Mouse (Mus musculus) cerebellum, postnatal 4 days (tissue): ENCODE results near the gene Cntnap2.
"Not testable (repeated sequence)": the region's sequence is repeated elsewhere in the genome, so short reads cannot be mapped to it uniquely, and the experiment has no call there.

Source experiments
- DNase-seq, 2 experiments: peaks; one replicate each; pipeline ENCODE4 v3.0.0; 2022; ENCODE audit warnings: low spot score in 2 of 2, mixed read lengths in 1 of 2

Cntnap2 gene

GRCm38 (mm10) chr6:46240349-46240748 is 1181.2 kb downstream of the Cntnap2 start:
- no peak for DNase-seq

GRCm38 (mm10) chr6:46263171-46263570 is 1204.0 kb downstream of the Cntnap2 start:
- peak in 1 of 2 experiments; percentile 20 for DNase-seq

- DNase-seq: peak in 1 of 2 experiments; percentile 20
Observed at GRCm38 (mm10) chr6:46346946-46347345, 1287.8 kb downstream of the Cntnap2 start.

GRCm38 (mm10) chr6:46361091-46361490 is 1301.9 kb downstream of the Cntnap2 start:
- DNase-seq: no peak

- DNase-seq: peak in 1 of 2 experiments; percentile 38
Observed at GRCm38 (mm10) chr6:46362156-46362555, 1303.0 kb downstream of the Cntnap2 start.

- DNase-seq: no peak
Observed at GRCm38 (mm10) chr6:46398725-46399589, 1339.8 kb downstream of the Cntnap2 start.

GRCm38 (mm10) chr6:46414154-46414553 is 1355.0 kb downstream of the Cntnap2 start:
- DNase-seq: no peak

GRCm38 (mm10) chr6:46414562-46414961 is 1355.4 kb downstream of the Cntnap2 start:
- DNase-seq: no peak

GRCm38 (mm10) chr6:46419827-46420226 is 1360.7 kb downstream of the Cntnap2 start:
- no peak for DNase-seq

- DNase-seq: no peak
Observed at GRCm38 (mm10) chr6:46420349-46420748, 1361.2 kb downstream of the Cntnap2 start.

- no peak for DNase-seq
Observed at GRCm38 (mm10) chr6:46428231-46428630, 1369.1 kb downstream of the Cntnap2 start.

- no peak for DNase-seq
Observed at GRCm38 (mm10) chr6:46450917-46451638, 1391.9 kb downstream of the Cntnap2 start.

GRCm38 (mm10) chr6:46472683-46473082 is 1413.5 kb downstream of the Cntnap2 start:
- DNase-seq: no peak

- DNase-seq: no peak
Observed at GRCm38 (mm10) chr6:46484392-46484791, 1425.2 kb downstream of the Cntnap2 start.

- no peak for DNase-seq
Observed at GRCm38 (mm10) chr6:46502786-46503185, 1443.6 kb downstream of the Cntnap2 start.

GRCm38 (mm10) chr6:46512841-46513240 is 1453.7 kb downstream of the Cntnap2 start:
- DNase-seq: no peak

GRCm38 (mm10) chr6:46537586-46537985 is 1478.4 kb downstream of the Cntnap2 start:
- not testable (repeated sequence) for DNase-seq

GRCm38 (mm10) chr6:46563470-46563869 is 1504.3 kb downstream of the Cntnap2 start:
- no peak for DNase-seq

- DNase-seq: no peak
Observed at GRCm38 (mm10) chr6:46575055-46575454, 1515.9 kb downstream of the Cntnap2 start.

- no peak for DNase-seq
Observed at GRCm38 (mm10) chr6:46612365-46612764, 1553.2 kb downstream of the Cntnap2 start.

- DNase-seq: no peak
Observed at GRCm38 (mm10) chr6:46612872-46613271, 1553.7 kb downstream of the Cntnap2 start.

GRCm38 (mm10) chr6:46669018-46669417 is 1609.9 kb downstream of the Cntnap2 start:
- no peak for DNase-seq

GRCm38 (mm10) chr6:46675081-46675480 is 1615.9 kb downstream of the Cntnap2 start:
- DNase-seq: no peak
